Mouse (Mus musculus): ENCODE measurements around the gene Zfp740.
A peak's percentile ranks its signal among the peaks of the same experiment; 100 is the strongest.
"Not testable (repeated sequence)": the region's sequence is repeated elsewhere in the genome, so short reads cannot be mapped to it uniquely, and the experiment has no call there.

Gene Zfp740

DNA sequence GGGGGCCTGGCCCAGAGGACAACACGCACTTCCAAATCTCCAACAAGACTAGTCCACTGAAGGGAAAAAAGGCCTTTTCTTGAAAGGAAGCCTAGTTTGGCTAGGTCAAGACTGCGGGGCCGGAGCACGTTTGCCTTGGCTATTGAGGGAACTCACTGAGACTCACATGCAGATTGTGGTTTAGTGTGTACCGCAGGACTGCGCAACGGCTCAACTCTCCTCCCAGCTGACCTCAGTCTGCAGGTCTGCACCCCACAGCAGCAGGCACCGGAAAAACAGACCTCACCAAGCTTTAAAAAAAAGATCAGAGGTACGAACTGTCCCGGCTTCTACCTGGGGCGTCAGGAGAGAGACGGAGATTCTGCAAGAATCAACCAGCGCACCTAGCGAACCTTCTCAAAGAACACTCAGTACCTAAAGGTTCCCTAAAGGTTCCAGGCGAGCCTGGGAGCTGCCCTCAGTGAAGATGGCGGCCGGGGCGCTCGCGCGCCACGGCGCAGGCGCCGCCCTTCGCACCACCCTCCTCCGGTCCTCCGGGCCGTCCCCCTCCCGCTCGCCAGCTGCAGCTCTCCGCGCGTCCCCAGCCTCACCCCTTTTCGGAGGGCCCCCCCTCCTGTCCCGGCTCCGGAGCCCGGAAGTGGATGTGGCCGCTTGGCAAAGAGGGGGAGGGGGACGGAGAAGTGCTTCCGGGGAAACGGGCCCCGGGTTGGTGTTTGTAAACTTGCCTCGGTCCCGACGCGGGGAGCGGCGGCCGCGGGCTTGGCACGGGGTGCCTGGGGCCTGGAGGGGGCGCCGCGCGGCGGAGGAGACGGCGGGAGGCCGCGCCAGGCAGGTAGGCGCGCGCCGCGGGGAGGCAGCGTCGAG lies at the start of gene Zfp740:
TSS of gene Zfp740 (plus strand) at position 279 of the 864 bp plus-strand sequence.
- peak; percentile 99 for DNase-seq

DNA sequence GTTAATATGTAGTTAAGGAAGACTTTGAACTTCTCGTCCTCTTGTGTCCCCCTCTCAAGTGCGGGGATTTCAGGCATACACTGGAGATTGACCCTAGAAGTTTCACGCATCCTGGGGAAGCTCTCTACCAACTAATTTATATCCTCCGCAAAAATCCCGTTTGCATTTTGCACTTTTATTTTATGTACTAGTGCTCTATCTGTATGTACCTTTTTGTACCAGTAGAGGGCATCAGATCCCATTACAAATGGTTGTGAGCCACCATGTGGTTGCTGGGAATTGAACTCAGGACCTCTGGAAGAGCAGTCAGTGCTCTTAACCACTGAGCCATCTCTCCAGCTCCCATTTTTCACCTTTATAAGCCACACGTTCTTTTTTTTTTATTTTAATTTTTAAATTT lies 48.0 kb upstream of the Zfp740 start:
- DNase-seq, result not testable (repeated sequence)

DNA sequence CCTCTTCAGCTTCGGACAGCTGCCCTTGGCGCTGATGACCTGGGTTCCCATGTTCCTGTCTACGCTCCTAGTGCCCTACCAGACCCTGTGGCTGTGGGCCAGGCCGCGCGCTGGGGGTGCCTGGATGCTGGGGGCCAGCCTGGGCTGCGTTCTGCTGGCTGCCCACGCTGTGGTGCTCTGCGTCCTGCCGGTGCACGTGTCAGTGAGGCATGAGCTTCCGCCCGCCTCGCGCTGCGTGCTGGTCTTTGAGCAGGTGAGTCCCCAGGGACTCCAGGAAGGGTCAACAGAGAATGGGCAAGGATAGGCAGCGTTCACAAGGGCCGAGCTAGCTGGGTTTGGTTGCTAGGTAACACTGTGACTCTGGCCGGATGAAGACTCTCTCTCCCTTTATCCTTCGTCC lies 46.2 kb upstream of the Zfp740 start:
- DNase-seq, result peak; percentile 49

DNA sequence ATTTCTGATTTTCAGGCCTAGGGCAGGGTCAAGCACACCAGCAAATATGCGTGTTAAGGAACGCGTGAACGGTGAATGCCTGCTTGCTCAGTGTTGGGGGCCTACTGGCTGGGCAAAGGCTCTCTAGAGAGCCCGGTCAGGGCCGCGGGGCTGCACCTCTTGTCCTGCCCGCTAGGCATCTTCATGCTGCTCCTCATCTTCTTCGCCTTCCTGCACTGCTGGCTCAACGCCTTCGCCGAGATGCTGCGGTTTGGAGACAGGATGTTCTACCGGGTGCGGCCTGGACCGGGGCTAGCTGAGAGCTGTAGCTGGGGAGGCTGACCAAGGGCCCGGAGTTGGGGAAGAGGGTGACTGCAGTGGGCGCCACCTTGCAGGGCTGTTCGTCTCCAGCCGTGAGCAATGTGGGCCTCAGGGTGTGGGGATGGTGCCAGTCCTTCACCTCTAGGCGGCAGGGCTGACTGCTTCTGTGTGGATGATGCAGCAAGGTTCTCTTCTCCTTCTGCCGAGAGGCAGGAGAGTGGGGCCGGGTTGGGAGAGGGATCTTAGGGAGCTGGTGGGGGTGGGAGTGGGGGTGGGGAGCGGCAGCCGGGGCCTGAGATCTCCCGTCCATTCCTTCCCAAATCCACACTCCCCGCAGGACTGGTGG lies 42.5 kb upstream of the Zfp740 start:
- no peak for DNase-seq

DNA sequence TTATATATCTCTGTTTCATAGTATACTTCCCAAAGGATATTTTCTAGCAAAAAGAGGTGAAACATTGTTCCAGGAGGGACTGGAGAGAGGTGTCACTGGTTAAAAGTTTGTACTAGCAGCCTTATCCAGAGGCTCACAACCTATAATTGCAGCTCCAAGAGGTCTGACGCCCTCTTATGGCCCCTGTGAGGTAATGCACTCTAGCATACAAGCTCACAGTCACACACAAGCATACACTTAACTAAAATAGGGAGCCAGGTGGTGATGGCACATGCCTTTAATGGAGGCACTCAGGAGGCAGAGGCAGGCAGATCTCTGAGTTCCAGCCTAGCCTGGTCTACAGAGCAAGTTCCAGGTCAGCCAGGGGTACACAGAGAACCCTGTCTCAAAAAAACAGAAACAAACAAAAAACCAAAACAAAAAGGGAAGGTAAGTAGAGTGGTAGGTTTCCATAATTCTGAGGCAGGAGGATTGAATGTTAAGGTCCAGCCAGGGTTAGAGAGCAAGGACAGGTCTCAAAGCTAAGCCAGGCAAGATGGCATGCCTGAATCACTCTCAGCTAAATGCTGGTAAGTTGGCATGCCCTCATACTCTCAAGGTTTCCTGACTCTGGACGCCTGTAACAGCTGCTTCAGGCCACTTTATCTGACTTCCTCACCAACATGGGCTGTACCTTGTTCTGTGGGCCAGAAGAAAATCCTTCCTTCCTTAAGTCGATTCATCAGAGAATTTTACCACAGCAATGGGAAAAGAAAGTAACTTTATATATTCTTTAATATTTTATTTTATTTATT lies 39.0 kb upstream of the Zfp740 start:
- no peak for DNase-seq

DNA sequence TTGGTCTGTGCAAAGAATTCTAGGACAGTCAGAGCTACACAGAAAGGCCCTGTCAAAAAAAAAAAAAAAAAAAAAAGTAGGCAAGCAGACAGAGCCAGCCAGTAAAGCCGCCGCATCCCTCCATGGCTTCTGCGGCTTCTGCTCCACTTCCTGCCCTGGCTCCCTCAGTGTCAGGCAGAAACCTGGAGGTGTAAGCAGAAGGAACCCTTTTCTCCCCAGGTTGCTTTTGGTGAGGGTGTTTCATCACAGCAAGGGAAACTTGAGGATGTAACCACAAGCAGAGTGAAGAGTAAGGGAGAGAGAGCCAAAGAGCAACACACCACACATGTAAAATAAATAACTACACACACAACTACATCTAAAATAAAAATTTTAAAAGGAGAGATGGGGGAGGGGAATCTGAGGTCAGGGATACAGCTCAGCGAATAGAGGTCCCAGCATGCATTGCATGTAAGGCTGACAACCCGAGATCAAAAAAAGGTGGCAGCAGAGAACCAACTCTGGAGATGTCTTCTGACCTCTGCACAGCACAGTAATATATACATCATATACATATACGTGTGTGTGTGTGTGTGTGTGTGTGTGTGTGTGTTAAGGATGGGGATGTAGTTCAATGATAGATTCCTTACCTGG lies 37.5 kb upstream of the Zfp740 start:
- no peak for DNase-seq

DNA sequence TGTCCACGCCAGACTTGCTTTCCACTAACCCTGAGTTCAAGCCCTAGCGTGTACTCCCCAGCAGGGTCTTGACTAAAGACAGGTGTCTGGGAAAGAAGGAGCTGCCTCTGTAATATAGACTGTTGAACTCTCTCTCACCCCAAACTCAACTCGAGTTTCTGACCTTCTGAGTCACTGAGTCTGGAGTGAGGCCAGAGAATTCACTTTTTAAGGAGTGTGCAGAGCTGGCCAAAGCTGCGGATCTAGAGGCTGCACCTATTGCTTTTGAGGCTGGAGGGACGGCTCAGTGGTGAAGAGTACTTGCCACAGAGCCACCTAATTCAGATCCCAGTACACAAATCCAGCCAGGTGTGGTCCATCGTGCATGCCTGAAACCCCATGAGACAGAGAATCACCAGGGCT lies 35.4 kb upstream of the Zfp740 start:
- no peak for DNase-seq

DNA sequence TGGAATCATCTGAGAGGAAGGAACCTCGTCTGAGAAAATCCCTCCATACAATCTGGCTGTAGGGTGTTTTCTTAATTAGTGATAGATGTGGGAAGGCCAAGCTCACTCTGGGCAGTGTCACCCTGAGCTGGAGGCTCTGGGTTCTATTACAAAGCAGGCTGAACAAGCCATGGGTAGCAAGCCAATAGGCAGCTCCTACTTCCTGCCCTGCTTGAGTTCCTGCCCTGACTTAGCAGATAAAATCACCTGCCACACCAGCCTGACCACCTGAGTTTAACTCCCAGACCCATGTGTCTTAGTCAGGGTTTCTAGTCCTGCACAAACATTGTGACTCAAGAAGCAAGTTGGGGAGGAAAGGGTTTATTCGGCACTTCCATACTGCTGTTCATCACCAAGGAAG lies 34.0 kb upstream of the Zfp740 start:
- no peak for DNase-seq

DNA sequence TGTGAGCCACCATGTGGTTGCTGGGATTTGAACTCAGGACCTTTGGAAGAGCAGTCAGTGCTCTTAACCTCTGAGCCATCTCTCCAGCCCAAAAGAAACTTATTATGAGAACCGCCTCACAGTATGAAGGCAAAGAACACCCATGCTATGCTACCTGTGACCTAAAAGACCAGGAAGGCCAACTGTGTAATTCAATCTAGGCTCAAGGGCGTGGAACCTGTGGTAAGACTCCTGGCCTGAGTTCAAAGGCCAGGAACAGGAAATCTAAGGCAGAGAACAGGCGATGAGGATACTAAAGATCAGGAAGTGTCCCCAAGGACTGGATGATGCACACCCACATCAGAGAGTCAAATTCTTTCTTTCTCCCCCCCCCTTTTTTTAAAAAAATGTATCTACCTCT lies 29.5 kb upstream of the Zfp740 start:
- DNase-seq, result no peak

DNA sequence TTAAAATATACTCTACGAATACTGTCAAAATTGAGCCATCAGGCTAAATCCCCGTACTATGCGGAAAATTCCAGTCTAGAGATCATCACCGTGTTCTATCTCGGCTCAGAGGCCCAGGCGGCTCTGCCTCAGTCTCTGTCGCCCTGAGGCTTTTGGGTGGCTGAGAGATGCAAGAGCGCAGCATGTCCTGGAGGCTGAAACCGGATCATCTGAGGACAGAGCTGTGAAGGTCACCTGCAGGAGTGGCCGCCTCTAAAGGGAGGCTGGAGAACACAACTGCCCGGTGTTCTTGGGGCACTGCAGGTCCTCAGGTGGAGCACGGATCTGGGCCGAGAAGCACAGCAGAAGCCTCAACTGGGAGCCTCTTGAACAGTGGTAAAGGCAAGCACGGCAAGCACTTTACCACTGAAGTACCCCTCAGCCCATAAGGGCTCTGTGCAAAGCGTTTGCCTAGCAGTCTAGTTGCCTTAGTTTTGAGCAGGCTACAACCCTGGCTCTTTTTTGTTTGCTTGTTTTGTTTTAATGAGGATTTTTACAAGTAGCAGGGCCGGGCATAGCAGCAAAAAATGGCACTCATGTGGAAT lies 27.2 kb upstream of the Zfp740 start:
- DNase-seq, result no peak

DNA sequence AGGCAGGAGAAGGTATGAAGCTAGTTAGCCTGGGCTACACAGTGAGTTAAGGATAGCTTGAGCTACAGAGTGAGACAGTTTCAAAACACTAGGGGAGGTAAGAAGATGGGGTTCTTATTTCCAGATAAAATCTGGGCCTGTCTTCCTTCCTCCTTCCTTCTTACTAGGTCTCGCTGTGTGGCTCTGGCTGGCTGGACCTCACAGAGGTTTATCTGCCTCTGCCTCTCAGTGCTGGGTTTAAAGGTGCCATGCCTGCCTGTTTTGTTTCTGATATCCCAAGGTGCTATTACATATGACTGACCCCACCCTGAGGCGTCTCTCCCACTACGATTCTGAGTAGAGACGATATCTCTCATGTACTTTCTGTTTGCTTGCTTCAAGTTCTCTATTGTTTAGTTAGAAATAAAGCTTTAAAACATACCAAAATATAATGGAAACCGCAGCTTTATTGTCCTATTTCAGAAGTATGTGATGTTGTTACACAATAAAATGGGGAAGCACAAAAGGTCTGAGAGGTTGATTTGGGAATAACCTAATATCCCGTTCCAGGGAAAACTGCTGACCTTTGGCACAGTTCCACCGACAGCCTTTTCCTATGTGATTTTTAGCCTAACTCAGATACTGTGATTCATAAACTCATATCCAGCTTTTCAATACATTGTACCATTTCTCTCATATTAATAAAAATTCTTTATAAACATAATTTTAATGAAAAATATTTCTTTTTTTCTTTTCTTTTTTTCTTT lies 26.3 kb upstream of the Zfp740 start:
- DNase-seq, result no peak

DNA sequence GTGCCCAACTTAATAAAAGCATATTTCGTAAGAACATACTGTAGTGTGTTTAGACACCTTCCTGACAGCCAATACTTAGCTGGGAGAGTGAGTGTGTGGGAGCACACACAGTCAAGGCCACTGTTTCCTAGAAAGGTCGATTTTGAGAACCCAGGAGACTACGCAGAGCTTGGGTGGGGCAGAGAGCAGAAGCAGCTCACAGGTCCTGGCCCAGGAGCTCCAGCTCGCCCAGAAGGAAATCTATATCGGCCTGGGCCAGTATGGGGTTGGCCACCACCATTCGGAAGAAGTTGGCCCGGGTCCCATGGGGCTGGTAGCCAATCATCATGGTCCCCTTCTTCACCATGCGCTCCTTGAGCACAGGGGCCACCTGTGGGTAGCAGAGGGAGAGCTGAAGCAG lies 25.6 kb upstream of the Zfp740 start:
- DNase-seq, result no peak

DNA sequence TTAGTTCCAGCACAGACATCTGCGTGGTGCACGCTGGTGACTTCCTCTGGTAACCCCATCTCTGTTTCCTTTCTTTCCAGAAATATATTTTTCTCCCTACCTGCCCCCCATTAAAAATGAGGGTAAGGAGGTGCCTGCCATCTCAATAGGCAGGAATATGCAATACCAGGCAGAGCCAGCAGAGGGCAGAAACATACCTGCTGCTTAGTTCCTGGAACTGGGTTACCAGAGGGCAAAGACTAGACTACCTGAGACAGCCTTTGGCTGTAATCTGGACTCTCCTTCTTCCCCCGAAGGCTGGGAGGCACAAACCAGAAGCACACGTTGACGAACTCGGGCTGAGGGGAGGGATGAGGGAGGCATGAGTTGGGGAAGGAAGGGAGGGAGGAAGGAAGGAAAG lies 24.8 kb upstream of the Zfp740 start:
- peak; percentile 77 for DNase-seq

DNA sequence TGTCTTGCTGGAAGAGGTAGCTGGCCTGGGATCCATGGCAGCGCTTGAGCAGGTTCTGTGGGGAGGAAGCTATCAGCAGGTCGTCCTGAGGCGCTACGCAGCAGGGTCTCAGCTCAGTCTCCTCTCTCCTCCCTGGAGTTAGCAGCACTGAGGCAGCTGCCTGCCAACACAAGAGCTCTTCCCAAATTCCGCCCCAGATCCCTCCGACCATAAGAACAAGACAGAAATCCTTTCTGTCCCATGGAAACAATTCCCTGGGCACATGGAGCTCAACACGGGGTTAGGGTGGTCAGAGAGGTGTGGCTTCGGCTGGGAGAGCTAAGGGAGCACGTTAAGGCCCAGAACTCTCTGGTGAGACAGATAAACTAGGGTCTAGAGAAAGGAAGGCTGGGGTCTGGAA lies 23.9 kb upstream of the Zfp740 start:
- no peak for DNase-seq

DNA sequence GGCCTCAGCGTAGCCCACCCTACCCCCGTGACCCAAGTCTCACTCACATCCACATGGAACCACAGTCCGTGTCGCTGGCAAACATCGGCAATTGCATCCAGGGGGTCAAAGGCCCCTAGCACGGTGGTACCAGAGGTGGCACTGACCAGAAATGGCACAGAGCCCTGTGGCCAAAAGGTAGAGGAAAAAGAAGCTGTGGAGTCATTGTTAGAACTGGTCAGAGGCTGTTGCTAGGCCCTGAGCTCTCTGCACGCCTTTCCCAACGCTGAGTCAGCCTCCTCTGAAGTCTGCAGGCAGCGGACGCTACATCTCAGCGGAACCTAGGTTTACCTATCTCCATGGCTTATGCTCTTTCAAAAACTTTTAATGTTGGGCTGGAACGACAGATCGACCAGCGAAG lies 23.1 kb upstream of the Zfp740 start:
- no peak for DNase-seq

DNA sequence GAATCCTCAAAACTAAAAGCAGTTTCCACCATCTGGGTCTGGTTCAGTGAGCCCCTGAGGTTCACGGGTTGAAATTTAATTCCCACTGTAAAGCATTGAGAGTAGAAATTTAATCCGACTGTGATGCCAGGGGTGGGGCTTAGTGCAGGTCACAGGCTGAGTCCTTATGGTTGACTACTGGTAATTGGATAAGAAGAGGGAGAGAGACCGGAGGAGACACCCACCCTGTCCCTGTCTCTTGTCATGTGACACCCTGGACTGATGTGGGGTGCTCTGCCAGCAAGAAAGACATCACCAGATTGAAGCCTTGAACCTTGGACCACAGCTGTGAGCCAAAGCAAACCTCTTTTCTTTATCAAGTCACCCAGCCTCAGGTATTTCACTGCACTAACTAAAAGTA lies 20.0 kb upstream of the Zfp740 start:
- DNase-seq, result peak; percentile 28

DNA sequence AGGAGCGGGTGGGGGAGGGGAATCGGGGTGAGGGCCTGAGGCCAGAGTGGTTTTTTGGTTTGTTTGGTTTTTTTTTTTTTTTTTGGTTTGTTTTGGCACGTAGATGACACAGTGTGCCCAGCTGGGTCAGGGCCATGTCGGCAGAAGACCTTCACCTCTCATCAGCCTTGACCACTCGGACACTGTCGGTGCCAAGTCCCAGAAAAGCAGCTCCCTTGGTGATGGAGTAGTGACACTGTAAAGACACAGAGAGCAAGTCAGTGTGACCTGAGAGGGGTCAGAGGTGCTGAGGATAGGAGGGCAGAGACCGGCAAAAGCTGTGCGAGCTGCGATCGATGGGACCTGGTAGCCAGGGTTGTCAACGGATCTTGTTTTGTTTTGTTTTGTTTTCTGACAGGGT lies 16.8 kb upstream of the Zfp740 start:
- DNase-seq, result no peak

DNA sequence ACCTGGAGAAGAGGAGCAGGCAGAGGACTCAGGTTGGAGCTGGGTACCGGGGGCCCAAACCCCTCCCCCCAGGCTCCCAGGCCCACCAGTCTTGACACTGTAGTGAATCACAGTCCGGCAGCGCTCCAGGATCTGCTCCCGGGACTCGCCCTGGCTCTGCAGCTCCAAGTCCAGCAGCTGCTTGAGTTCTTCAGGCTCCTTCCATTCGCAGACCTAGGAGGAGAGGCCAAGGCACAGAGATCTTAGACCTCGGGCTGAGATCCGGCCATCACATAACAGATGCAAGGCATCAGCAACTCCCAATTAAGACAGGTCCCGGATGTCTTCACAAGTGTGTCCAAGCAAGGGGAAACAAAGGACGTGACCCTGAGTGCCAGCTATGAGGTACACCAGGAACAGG lies 15.0 kb upstream of the Zfp740 start:
- no peak for DNase-seq

DNA sequence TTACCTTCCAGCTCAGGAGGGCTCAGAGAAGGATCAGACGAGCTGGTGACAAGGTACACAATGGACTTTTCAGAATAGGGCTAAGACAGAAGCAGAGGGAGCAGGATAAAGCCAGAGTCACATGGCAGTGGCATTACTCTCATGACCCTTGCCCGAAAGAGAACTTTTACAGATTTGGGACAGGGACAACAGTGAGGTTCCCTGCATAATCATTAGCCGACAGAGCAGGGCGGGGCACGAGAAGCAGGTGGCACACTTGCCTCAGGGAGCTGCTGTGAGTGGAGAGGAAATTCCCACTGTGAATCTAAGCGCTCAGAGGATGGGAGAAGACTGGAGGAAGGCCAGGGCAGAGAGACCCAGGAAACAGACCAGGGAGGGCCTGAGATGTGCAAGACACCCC lies 14.2 kb upstream of the Zfp740 start:
- DNase-seq, result no peak

DNA sequence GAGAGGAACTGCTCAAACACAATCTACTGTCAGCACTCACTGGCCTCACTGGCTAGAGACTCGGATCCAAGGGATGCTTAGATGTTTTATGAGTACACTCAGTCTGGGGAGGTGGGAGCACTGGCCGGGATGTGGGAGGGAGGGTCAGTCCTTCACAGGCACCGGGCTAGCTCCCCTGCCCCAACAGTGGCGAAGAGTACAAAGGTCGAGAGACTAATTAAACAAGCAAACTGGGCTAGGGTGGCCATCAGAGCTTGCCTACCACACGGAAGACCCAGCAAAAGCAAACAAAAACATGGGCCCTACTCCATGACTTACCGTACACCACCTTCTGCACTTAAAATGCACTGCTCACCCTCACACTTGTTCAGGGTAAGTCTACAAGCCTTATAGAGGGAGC lies 11.3 kb upstream of the Zfp740 start:
- DNase-seq, result no peak

DNA sequence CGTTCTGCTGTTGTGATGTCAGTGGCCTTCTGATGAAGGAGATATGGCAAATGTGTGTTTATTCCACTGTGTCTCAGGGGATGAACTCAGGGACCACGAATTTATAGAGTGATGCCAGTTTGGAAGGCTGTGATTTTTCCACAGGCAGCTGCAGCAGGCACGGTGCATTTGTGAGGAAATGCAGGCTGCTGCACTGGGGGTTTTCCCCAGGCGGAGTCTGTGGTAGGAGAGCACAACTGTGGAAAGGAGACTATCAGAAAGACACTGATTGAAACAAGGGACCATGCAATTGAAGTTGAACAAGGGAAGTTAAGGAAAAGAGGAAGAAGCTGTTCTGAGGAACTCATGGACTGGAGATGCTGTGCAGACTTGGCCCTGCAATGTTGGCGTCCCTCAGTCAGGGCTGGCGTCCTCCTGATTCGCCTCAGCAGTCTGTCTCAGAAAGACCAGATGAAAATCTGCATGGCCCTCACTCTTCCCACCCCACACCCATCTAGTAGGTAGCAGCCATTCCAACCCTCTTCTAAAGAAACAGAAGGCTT lies 10.7 kb upstream of the Zfp740 start:
- DNase-seq, result no peak
